Mouse (Mus musculus): ENCODE measurements at regions not wholly inside any gene's neighbourhood (a gene's known extent, or its start where the extent isn't known, plus 50 kb on each side); places are given as distances from the start of the nearest gene placed in this dataset.

DNA sequence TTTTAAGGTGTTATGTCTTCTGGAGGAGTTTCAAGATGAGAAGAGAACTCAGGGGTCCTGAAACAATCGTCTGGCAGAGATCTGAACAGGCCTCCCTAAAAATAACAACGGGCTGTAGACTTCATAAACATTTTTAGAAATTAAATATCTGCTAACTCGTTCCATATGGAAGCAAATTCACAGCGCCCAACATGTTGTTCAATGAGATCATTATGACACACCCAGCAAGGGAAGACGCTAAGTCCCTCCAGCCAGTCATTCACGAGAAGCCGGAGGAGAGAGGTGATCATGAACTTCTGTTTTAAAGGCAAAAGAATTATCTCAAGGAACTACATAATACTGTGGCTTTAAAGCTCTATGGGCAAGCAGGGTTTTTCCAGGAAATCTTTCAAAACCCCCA lies 334.8 kb downstream of the Efna5 start:
- DNase-seq: no peak

DNA sequence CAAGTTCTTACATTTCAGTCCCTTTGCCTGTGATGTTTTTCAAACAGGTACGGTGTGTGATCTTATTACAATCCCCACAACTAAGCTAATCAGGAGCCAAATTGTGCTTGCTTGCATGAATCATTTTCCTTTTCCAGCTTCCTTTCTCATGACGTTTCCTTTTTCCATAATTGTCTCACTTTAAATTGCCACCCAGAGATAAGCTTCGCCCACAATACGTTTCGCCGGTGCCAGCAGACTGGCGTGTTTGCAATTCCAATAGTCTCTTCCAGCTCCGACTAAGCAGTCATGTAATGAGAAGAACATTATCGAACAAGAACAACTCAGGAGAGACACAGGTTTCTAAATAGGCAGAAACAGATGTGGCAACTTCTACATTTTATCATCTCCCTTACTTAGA lies 335.8 kb downstream of the Efna5 start:
- DNase-seq: no peak

DNA sequence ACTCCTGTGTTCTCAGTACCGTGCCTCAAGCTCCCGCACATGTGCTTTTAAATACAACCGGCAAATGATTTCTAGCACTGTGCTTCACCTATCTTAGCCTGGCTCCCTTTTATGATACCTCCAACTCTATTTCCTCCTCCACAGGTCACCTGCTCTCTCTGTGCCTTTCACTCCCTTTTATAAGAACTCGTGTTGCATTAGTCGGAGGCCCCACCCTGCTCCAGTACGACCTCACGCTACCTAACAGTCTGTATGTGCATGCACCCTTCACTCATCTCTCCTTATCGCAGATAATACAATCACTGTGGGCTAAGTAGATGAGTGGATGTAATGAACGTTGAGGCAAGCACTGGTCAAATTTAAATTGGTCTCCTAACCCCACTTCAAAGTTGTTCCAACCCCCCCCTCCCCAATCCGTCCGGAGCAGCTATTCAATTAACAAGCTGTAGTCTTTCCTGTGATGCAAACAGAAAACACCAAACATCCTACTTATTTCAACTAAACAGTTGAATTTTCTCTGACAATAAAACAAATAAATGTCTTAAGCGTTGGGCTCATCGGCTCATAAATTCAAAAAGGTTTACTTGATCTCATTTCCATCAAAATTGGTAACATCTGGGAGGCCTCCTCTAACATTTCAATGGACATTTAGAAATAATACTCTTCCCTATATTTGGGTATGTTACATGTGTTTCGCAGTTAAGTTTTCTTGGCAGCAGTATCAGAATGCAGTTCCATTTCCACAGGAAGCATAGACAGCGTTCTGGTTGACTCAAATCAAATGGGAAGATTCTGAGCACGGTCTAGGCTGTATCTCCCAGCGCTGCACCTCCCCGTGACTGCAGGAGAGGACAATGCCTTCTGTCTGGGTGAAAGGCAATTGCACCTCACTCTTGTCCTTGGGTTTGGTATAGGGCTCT lies 337.8 kb downstream of the Efna5 start:
- no peak for DNase-seq

DNA sequence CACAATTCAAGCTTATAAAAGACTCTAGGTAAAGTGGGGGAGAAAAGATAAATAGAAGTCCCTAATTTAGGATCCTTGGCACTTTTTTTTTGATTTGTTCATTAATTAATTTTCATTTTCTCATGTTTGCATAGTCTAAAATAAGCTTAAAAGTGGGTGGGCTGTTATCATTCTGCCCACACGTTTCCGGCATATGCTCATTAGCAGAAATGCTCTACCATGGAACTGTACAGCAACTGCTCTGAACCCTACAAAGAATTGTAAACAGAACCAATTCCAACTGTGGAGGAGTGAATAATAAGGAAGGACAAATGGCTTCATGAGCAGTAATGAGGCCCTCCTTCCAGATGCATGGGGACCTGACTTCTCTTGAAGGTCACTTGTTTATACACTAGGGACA lies 351.2 kb downstream of the Efna5 start:
- no peak for DNase-seq

DNA sequence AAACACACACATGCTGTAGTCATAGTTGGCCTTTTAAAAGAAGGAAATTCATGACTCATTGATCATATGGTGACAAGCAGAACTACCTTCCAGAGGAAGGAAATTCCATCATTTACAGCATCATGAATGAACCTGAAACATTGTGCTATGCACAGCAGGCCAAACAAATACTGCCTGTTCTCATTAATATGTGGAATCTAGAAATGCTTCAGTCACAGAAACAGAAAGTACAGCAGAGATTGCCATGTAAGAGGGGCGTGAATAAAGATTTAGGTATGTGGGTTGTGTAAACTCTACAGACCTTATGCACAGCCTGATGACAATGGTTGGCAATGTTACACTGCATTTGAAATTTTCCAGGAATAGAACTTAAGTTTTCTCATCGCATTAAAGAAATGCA lies 353.6 kb downstream of the Efna5 start:
- DNase-seq: no peak

DNA sequence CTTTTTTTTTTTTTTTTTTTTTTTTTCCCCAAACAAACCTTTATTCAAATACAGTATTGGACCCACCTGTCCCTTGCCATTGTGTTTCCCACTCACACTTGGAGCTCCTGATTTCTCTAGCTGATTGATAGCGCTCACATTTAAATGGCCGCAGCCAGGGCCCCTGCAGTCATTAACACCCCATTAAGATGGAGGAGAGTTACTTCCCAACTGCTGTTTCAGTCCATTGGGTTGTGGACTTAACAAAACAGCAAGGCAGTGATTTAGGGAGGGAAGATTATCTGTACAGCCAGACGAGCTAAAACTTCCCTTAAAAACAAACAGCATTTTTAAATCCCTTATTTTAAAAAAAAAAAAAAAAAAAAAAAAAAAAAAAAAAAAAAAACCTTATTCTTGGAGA lies 367.5 kb downstream of the Efna5 start:
- no peak for DNase-seq

DNA sequence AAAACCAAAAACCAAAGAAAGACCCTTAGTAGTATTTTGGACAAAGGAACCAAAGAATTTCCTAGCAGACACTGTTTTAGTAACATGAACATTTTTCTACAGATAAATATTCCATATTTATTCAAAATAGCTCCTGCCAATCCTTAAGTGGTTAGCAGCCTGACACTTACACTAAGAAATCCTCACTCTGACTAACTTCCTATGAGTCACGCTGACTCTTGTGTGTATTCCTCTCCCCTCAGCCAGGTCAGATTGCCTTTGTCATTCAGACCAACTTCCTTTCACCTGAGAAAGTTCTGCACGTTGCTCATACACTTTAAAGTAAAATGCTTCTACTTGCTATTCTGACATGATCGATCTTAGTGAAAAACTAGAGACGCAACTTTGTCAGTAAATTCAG lies 370.9 kb downstream of the Efna5 start:
- no peak for DNase-seq

DNA sequence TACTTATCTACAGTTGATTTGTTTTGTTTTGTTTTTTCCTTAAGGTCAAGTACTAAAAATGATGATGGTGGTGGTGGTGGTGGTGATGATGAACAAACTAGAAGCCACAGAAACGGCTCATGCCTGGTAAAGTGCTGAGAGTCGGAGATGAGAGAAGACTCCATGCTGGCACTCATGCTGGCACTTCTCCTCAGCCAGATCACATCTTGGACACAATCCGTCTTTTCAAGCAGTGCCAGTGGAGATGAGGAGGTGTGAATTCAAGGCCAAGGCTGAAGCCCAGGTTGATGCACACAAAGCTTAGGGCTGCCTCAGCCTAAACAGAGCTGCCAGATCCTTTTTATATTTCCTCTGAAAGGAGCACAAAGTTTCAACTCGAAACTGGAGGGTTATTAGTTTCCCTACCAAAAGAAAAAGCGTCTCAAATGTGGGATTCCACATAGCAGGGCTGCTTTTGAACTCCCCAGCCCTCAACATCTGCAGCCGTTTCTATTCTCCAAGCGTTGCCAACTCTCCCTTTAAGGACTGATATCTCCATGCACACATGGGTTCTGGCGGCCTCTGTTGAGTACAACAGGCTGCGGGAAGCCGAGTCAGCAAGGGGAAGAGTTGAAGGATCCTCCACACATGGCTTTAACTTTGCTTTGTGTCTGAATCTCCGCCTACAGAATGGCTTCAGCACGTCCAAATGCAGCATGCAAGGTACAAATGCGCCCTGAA lies 373.2 kb downstream of the Efna5 start:
- DNase-seq: no peak

DNA sequence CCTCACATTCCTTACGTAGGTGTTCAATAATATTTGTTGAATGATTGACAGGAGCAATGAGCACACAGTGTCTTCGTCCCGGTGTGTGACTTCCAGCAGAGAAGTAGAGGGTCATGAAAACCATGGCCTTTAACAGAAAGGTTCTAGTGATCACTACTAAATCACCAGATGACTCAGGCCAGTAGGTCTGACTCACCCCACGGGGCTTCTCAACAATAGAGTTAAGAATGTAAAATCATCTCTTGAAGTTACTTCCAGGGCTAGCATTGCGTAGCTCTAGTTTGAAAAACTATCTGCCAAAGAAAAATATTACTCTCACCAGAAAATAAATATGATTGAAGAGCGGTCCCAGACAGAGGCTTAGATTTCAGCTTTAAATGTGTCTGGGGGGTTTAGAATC lies 376.4 kb downstream of the Efna5 start:
- no peak for DNase-seq

DNA sequence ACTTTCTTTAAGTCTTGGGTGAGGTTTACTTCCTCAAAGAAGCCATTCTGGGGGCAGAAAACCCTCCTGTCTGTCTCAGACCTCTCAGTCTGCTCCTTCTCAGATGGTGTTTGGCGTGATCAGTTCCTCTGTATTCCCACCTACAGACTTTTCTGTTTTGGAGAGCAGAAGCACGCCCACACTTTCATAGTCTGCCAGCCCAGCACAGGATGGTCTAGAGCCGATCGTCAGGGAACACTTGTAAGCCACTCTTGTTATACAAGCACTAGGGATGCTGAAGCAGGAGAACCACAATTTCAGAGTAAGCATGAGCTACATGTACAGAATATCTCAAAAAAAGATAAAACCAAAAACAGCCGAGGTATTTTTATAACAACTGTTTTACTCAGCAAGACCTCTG lies 410.4 kb downstream of the Efna5 start:
- no peak for DNase-seq

DNA sequence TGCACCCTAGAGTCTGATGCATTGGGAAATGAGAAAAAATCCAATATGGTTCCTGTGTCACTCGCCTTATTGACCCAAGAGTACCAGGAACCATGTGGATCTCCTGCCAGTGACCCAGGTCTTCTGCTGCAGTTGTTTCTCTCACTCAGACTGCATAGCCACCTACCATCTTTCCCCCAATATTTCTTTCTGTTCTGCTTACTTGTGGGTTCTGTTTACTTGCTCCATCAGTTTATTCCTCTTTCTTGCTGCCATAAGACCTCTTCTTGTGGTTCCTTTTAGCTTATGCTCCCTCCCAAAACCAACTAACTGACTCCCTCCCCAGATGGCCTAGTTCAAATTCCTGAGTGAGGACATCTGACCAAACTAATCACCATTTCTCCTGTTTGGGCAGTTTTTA lies 411.8 kb downstream of the Efna5 start:
- no peak for DNase-seq

DNA sequence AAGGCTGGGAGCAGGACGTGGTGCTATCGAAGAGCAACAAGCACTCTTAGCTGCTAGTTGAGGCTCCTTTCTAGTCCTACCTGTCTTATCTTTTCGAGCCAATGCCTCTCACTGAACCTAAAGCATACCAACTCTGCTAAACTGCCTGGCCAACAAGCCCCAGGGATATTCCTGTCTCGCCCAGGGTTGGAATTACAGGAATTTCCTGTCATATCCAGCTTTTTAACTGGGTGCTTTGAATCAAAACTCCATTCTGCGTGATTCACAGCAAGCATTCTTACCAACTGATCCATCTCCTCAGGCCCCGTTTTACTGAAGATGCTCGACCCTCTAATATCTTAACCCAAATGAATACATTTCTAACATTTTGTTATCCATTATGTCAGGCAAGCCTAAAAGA lies 412.3 kb downstream of the Efna5 start:
- no peak for DNase-seq

DNA sequence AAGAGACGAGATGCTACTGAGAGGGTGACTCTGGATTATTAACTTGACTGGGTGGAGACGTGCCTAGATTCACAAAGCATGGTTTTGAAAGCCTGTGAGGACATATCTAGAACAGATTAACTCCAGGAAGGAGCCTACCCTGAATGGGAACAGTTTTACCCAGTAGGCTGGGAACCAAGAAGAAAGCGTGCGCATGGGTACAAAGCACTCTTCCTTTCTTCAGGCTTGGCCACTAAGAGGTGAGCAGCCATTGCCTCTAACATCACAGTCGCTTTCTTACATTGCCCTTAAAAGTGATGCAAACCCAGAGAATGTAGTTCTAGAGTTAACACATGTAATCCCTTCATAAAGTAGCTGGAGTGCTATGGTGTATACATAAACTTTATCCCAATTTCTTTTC lies 414.0 kb downstream of the Efna5 start:
- no peak for DNase-seq

DNA sequence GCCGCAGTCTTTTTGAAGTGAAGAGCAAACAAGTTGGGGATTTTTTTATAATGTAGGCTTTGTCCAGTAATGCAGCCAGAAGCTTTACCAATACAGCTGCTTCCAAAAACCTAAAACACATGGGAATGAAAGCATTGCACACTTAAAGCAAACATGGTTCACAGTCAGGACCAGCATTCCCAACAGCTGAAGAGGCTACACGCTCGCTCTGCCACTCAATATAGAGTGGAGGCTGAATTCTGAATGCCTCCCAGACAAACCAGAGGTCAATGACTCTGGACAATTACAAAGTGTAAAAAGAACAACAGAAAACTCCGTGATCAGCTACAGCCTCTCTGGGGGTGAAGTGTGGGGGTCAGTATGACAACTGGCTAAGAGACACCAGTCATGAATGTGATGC lies 416.1 kb downstream of the Efna5 start:
- DNase-seq: no peak

DNA sequence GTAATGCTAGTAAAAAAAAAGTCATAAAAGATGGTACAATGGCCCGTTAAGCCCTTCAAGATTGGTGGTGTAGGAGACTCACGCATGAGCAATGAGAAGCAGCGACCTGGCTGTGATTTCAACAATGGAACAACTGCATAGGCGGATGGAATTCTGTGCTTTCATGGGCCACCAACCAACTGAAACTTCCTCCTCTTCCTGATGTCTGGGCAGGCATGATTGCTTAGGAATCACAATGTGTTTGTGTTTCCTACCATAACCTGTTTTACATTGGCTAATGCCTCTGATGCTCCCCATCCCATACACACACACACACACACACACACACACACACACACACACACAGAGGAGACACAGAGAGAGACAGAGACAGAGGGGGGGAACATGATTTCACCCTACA lies 416.9 kb downstream of the Efna5 start:
- DNase-seq: no peak

DNA sequence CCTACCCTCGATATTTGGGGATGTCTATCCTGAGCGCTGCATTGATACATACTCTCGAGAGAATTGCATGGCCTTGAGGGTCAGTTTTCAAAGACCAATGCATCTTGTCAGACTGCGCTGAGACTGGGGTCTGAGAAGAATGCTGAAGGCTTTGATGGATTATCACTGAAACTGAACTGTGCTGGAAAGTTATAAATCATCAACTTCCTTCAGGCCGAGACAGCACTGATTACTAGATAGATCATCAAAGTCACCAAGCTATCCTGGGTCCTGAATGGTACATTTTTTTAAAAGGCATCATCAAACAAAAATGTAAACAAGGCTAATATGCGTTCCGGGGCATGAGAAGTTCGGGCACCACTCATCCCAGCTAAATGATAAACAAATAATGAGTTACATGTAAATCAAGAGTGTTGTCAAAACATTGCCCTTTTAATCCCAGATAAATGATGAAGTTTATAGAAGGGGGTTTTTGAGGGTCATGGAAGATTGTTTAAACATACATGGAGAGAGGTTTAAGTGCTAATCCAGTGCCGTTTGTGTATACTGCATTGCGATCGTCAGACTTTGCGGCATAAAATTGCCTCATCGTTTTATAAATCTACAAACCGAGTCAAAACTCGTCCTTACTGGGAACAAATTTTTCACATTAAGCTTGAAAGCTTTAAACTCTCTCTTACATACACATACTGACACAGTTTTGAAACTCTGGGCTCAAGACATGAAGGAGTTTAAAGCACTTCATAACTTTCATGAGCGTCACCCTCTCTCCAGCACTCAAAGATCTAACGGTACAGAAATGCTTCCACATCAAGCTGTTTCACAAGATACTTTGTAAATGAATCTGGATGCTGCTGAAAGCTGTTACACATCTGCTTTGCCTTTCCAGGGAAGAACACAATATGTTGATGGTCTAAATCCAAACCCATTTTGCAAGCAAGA lies 419.5 kb downstream of the Efna5 start:
- no peak for DNase-seq

DNA sequence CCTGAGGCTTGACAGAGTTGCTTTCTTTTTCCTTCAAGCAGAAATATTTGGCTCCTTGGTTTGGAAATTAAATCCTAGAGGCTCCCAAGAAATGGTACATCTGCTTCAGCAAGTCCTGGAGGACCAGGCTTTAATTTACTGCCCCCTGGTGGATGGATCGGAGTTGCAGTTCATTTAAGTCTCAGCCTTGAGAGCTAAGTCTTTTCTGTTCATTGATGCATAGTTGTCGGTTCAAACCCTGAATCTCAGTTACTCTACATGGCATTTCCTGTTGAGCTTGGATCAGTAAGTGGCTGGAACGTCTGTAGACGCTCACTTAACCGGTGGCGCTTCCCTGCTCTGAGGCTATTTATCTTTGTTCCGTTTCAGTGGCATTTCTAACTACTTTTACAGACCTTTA lies 422.2 kb downstream of the Efna5 start:
- DNase-seq: peak; percentile 72

DNA sequence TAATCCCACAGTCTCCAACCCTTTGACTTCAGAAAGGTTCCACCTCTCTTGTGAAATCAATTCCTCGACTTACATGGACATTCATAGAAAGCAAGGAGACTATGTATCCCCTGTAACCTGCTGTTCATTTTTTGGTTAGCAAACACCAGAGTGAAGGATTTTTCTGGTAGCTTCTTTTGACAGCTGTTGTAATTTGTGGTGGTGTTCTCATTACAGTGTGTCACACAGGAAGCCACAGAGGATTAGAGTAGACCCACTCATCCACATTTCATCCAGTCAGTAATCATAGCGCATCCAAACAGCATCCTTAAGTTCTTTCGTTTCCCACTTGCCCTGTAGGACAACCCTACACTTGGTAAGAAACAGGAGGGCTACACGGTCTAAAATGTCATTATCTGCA lies 443.1 kb downstream of the Efna5 start:
- no peak for DNase-seq

DNA sequence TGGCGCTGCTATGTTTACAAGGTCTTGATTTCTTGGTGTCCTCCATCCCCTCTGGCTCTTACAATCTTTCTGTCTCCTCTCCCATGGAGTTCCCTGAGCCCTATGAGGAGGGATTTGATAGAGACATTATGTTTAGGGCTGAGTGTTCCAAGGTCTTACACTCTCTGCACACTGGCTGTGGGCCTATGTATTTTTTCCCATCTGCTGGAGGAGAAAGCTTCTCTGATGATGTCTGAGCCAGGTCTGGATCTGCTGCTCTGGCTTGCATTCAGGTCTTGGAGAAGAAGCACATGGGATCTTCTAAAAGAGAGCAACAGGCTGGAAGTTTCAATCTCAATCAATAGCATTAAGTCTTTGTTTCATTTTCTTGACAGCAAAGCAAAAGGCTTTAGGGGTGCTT lies 445.1 kb downstream of the Efna5 start:
- DNase-seq: peak; percentile 16

DNA sequence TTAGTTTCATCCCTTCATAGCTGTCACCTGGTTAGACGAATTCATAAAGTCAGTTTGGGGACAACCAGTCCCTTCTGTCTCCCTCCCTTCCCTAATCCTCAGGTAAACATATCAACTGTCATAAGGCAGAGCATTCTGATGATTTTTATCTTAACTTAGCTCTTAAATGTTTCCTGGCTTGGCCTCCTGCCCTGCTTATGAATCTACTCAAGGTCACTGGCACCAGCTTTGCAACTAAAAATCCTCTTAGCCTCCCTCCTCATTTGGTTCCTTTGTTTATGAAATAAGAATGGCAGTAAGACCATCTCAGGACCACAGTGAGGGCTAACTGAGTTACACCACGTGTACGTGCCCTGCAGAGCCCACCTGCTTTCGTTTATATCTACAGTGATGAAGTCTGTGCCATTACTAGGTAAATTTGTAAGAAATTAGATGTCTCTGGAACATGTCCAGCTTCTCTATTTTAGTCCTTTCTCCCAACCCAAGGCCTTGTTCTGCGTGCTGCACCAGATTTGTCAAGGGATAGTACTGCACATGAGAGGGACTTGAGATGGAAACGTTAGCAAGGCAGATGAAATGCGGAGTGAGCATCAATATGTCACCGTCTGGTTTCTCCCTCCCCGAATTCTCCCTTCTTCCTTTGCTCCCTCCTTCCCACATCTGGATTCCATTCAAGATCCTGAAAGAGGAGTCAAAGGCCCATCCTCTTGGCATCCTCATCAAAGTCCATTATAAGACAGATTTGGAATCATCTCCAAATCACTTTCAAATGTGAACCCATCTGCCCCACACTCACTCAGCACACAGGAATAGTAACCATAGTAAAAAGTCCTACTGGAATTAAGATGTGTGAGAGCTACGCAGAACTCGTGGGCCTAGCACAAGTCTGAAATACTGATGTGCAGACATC lies 457.4 kb downstream of the Efna5 start:
- no peak for DNase-seq

DNA sequence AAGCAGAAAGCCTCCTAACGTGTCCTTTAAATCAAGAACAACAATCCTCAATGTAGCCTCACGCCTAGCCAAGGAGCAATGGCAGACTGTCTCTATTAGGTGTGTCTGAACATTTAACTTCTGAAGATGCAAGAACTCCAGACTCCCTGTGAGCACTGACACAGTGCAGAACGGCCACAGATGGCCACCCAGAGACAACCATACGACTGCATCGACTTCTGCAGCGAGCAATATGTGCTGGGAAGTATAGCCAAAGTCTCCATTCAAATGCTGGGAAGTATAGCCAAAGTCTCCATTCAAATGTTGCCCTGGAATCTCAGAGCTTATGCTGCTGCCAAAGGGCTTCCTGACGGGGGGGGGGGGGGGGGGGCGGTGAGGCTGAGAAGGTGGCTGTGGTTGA lies 463.5 kb downstream of the Efna5 start:
- no peak for DNase-seq

DNA sequence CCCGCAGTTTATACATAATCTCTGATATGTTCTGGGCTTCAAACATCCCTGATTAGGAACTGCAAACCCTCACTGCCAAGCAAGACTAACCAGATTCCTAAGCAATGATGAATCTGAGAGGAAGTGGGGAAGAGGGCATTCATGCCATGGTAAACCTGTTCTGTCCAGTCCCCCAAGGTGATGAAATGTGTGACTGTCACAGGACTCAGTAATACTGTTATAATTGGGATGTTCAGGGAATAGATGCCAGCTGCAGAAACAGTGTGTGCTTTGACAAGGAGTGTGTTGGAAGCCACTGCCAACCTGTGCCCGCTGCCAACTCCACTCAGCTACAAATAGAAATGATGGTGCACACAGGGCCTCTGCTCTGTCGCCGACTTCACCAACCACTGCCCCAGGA lies 466.0 kb downstream of the Efna5 start:
- DNase-seq: no peak
